Mouse (Mus musculus) heart, embryonic 14.5 days (tissue): ENCODE measurements around the gene Rpusd2. TPM values are rescaled to one million over a fixed set of nuclear protein-coding genes. Genes with fewer than 3 reads are reported as not detected.
A peak's percentile ranks its signal among the peaks of the same experiment; 100 is the strongest.
"Not testable (repeated sequence)": the region's sequence is repeated elsewhere in the genome, so short reads cannot be mapped to it uniquely, and the experiment has no call there.

Experiments
- ATAC-seq: fragments of 200-750 bp; cut with Nextera tagmentation; 2 replicates; pipeline ENCODE4 v1.8.0; 2017; ENCODE audit warnings: low read depth, moderate TSS enrichment; ENCODE audit not compliant: insufficient number of reproducible peaks, insufficient read depth, low FRiP score
- H3K27ac ChIP-seq, 2 experiments: fragments of 200-500 bp in 1 of 2; fragments of 300-500 bp in 1 of 2; sonication (generic) in 1 of 2; replicated peaks in 1 of 2; 2 replicates each; pipeline ENCODE4 v1.5.1; 2012 to 2014; ENCODE audit warnings: low read depth in 2 of 2, low read length in 2 of 2, control low read depth in 1 of 2, mild to moderate bottlenecking in 1 of 2, mixed read lengths in 1 of 2; ENCODE audit not compliant: control insufficient read depth in 1 of 2, insufficient read depth in 1 of 2
- H3K27me3 ChIP-seq: fragments of 300-500 bp; sonication (generic); 2 replicates; pipeline ENCODE4 v1.6.1; 2014; ENCODE audit warnings: mild to moderate bottlenecking, low read length, control low read depth; ENCODE audit not compliant: control insufficient read depth, insufficient read depth
- H3K36me3 ChIP-seq: fragments of 300-500 bp; sonication (generic); 2 replicates; pipeline ENCODE4 v1.6.1; 2014; ENCODE audit warnings: mild to moderate bottlenecking, control low read depth, low read length, mixed read lengths; ENCODE audit not compliant: control insufficient read depth, insufficient read depth
- H3K4me1 ChIP-seq, 2 experiments: fragments of 200-500 bp in 1 of 2; fragments of 300-500 bp in 1 of 2; sonication (generic) in 1 of 2; 2 replicates each; pipeline ENCODE4 v1.6.1; 2012 to 2014; ENCODE audit warnings: low read length in 2 of 2, control low read depth in 1 of 2, mixed read lengths in 1 of 2; ENCODE audit not compliant: control insufficient read depth in 2 of 2, insufficient read depth in 2 of 2
- H3K4me2 ChIP-seq: fragments of 300-500 bp; sonication (generic); 2 replicates; pipeline ENCODE4 v1.6.1; 2014; ENCODE audit warnings: mild to moderate bottlenecking, low read length
- H3K4me3 ChIP-seq, 2 experiments: fragments of 200-500 bp in 1 of 2; fragments of 300-500 bp in 1 of 2; sonication (generic) in 1 of 2; 2 replicates each; pipeline ENCODE4 v1.5.1; 2012 to 2014; ENCODE audit warnings: low read length in 2 of 2, mild to moderate bottlenecking in 2 of 2, control low read depth in 1 of 2, low read depth in 1 of 2, moderate library complexity in 1 of 2; ENCODE audit not compliant: control insufficient read depth in 1 of 2, insufficient read depth in 1 of 2
- H3K9ac ChIP-seq: fragments of 300-500 bp; sonication (generic); 2 replicates; pipeline ENCODE4 v1.6.1; 2014; ENCODE audit warnings: mild to moderate bottlenecking, low read length
- H3K9me3 ChIP-seq: fragments of 300-500 bp; sonication (generic); 2 replicates; pipeline ENCODE4 v1.6.1; 2016; ENCODE audit warnings: low read length, control low read depth; ENCODE audit not compliant: control insufficient read depth
- WGBS: fragments of 180-500 bp; shearing (Covaris S2); extraction: QIAGEN DNeasy Blood & Tissue Kit; methylation state at CpG from one replicate; pipeline ENCODE4 v1.1.7; 2014; 5-methylcytosine and 5-hydroxymethylcytosine counted together
- polyA plus RNA-seq: library from polyadenylated mRNA; unstranded; fragments of >200 nt; fragmentation: Nextera tagmentation; extraction: Ambion mirVana; gene quantifications from 2 replicates; pipeline ENCODE4 v1.2.1, GENCODE M21; 2014

The Rpusd2 gene
- polyA plus RNA-seq, 1 experiment from 2014 or later, result 4.5 TPM

DNA sequence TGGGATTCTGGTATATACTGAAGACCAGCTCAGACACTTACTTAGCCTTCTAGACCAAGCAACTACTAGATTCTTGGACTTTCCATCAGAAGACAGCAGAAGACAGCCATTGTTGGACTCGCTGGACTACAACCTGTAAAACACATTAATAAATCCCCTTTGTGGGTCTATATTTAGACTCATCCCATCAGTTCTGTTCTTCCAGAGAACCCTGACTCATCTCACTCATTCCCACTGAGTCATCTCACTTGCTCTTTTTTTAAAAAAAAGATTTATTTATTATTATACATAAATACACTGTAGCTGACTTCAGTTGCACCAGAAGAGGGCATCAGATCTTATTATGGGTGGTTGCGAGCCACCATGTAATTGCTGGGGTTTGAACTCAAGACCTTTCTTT, 25.2 kb upstream of the Rpusd2 start:
- Histone ChIP-seq H3K36me3 (no peaks in the 10 kb centered on the region), H3K9me3 (no peaks in the 10 kb centered on the region), H3K4me1 (no peaks in the 10 kb centered on the region), H3K27me3 (no peaks in the 10 kb centered on the region), H3K4me3 (no peak overlapping the region), H3K27ac (no peak overlapping the region), H3K9ac (no peak overlapping the region), H3K4me2 (no peak overlapping the region)
- ATAC-seq, result no peak
- WGBS, result 86% methylated on average over 2 of the region's 2 CpGs

DNA sequence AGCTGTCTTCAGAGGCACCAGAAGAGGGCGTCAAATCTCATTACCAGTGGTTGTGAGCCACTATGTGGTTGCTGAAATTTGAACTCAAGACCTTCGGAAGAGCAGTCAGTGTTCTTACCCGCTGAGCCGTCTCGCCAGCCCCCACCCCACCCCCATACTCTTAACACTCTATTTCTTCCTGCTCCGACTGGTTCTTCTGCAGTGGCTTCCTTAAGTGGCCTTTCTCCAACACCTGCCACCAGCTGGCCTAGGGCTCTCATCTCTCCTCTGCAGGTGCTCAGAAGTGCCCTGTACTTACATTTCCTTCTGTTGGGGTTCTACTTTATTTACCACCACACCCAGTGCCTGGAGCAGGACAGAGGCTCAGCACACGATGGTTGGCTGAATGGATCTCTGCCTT, 19.6 kb upstream of the Rpusd2 start:
- Histone ChIP-seq H3K27me3 (no peaks in the 10 kb centered on the region), H3K4me3 (no peak overlapping the region), H3K4me2 (no peak overlapping the region), H3K9me3 (0 out of 2 replicates have a peak, but pooled peaks cover 3% of the 10 kb centered on the region), H3K4me1 (peaks cover 9 to 20% of the 10 kb centered on the region in 2 experiments), H3K36me3 (peaks cover 23% of the 10 kb centered on the region), H3K9ac (no peak overlapping the region), H3K27ac (peak overlapping the region in 1 of 2 experiments; percentile 65; a peak in 1 of 4 replicates)
- ATAC-seq, result no peak
- 65% methylated on average over 7 of the region's 7 CpGs for WGBS

DNA sequence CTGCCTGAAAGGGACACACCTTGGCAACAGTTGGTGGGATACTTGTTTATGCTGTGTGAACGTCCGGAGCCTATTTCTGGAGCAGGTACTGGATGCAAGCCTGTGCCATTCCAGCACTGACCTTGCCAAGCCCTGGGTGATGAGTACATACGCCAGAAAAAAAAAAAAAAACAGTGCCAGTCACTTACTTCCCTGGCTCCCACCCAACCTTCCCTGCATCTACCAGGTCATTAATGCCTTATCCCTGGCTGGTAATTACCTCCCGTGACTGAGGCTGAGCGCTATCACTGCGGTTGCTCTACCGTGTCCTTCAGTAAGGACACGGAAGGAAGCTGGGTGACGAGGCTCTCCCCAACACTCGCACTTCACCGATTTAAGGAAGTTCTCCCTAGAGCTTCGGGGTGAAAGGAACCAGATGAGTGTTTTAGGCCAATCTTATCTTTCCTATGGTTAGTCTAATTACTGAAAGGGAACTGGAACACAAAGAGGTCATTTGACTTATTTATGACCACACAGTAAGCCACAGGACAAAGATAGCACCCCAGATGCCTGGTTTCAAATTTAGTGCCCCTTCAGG, 18.9 kb upstream of the Rpusd2 start:
- peak overlapping the region; percentile 37 for H3K4me2 ChIP-seq
- H3K27ac ChIP-seq, result peak overlapping the region in 1 of 2 experiments; percentile 65; a peak in 2 of 4 replicates
- WGBS, result 30% methylated on average over 12 of the region's 12 CpGs

DNA sequence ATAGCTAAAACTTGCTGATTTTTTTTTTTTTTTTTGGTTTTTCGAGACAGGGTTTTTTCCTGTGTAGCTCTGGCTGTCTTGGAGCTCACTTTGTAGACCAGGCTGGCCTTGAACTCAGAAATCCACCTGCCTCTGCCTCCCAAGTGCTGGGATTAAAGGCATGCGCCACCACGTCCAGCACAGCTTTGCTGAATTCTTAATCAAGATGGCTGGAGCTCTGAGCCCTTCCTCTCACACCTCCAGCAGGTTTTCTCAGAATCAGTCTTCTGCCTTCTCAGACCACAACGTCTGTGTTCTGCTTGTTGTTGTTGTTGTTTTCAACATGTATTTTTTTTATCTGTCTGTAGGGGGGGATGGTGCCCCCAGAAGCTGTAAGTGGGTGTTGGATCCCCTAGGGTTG, 18.3 kb upstream of the Rpusd2 start:
- H3K4me2 ChIP-seq, H3K9ac ChIP-seq, H3K27ac ChIP-seq, ATAC-seq, H3K4me3 ChIP-seq, H3K27me3 ChIP-seq, H3K9me3 ChIP-seq: not testable (repeated sequence)
- Histone ChIP-seq H3K36me3 (peaks cover 36% of the 10 kb centered on the region), H3K4me1 (peaks cover 9 to 20% of the 10 kb centered on the region in 2 experiments)
- 69% methylated on average over 4 of the region's 4 CpGs for WGBS

More for the DNA sequence above, 18.9 kb upstream of the Rpusd2 start:
- no peak overlapping the region for H3K4me3 ChIP-seq
- H3K27me3 ChIP-seq, result no peaks in the 10 kb centered on the region
- no peak for ATAC-seq
- peaks cover 9 to 20% of the 10 kb centered on the region in 2 experiments for H3K4me1 ChIP-seq
- no peak overlapping the region; the same call in 1 of the 2 replicates for H3K9ac ChIP-seq
- H3K36me3 ChIP-seq, result peaks cover 30% of the 10 kb centered on the region
- H3K9me3 ChIP-seq, result 0 out of 2 replicates have a peak, but pooled peaks cover 3% of the 10 kb centered on the region

DNA sequence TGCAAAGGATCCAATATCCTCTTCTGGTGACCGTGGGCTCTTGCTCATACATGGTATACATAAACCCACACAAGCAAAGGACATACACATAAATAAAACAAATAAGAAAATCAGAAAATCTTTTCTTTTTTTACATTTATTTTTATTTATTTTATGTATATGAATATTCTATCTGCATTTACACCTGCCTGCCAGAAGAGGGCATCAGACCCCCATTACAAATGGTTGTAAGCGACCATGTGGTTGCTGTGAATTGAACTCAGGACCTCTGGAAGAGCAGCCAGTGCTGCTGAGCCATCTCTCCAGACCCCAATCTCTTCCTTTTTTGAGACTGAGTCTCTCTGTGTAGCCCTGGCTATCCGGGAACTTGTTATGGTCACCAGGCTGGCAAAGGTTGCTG, 16.9 kb upstream of the Rpusd2 start:
- Histone ChIP-seq H3K27me3 (no peaks in the 10 kb centered on the region), H3K9me3 (0 out of 2 replicates have a peak, but pooled peaks cover 3% of the 10 kb centered on the region), H3K4me3 (no peak overlapping the region), H3K27ac (no peak overlapping the region), H3K9ac (no peak overlapping the region), H3K4me1 (peaks cover 9 to 20% of the 10 kb centered on the region in 2 experiments), H3K36me3 (peaks cover 50% of the 10 kb centered on the region), H3K4me2 (no peak overlapping the region)
- 93% methylated on average over 3 of the region's 3 CpGs for WGBS
- ATAC-seq, result no peak

DNA sequence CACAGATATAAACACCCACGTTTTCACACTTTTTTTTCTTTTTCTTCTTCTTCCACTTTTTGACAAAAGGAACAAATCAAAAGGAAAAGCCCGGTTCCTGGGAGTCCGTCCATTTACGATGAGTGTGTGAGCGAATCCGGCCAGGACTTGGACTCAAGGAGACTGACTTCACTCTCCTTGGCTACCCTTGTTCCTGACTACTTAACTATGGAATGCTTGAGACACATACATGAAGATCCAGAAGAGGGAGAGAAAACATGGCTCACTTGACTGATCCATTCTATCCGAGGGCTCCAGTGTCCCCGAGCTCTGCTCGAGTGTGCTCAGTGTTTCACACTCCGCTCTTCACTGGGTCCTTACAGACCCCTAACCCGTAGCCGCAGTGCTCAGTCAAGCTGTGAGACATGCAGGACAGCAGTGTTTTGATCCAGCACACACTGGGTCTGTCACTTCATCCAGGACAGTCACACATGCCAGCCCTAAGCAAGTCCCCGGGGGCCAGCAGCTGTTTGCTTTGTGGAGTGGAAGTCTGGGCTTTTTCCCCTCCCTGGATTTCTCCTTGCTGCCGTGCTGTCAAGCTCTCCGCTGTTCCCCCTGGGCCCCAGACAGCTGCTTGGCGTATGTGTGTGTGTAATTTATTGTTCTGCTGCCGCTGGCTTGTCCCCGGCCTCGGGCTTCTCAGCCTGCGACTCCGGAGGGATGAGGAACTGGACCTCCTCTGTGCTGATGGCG, 16.0 kb upstream of the Rpusd2 start:
- 53% methylated on average over 22 of the region's 22 CpGs for WGBS
- Histone ChIP-seq H3K4me2 (peak overlapping the region; percentile 19; the same call in 1 of the 2 replicates), H3K9me3 (0 out of 2 replicates have a peak, but pooled peaks cover 3% of the 10 kb centered on the region), H3K4me1 (peaks cover 9 to 20% of the 10 kb centered on the region in 2 experiments), H3K27ac (peak overlapping the region; percentile 8 to 35; a peak in 2 of 4 replicates), H3K9ac (peak overlapping the region; percentile 9; the same call in 1 of the 2 replicates), H3K27me3 (no peaks in the 10 kb centered on the region), H3K4me3 (no peak overlapping the region), H3K36me3 (peaks cover 57% of the 10 kb centered on the region)
- ATAC-seq, result no peak

DNA sequence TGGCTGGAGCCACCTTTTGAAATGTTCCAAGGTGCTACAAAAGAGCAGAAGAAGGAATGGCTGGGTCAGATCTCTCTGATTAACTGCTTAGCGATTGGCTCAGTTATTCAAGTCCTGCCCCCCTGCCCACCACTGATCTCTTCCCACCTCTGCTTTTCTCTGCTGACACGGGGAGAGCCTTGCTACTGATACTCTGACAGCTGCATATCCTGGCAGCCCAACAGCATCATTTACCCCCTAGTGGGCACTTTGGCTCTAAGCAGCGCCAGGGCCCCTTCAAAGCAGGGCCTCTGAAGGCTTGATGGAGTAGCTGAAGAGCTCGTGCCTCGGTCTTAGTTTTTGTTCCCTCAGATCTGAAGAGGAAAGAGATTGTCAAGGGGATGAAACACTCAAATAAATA, 15.5 kb upstream of the Rpusd2 start:
- Histone ChIP-seq H3K4me2 (peak overlapping the region; percentile 19; the same call in 1 of the 2 replicates), H3K27me3 (no peaks in the 10 kb centered on the region), H3K4me3 (no peak overlapping the region), H3K36me3 (peaks cover 57% of the 10 kb centered on the region), H3K9ac (peak overlapping the region; percentile 9; the same call in 1 of the 2 replicates), H3K4me1 (peaks cover 9 to 20% of the 10 kb centered on the region in 2 experiments), H3K27ac (0 out of 4 replicates have a peak overlapping the region, but pooled peaks of 1 of the 2 experiments have one; percentile 35), H3K9me3 (0 out of 2 replicates have a peak, but pooled peaks cover 3% of the 10 kb centered on the region)
- WGBS, result 19% methylated on average over 5 of the region's 5 CpGs
- ATAC-seq, result no peak
